Mouse (Mus musculus) hindbrain, embryonic 12.5 days (tissue): ENCODE data around the gene Rps4x. TPM values are rescaled to one million over a fixed set of nuclear protein-coding genes. Genes with fewer than 3 reads are reported as not detected.
"Not testable (repeated sequence)": the region's sequence is repeated elsewhere in the genome, so short reads cannot be mapped to it uniquely, and the experiment has no call there.

Experiments used
- ATAC-seq: fragments of 200-750 bp; cut with Nextera tagmentation; 2 replicates; pipeline ENCODE4 v1.8.0; 2017; ENCODE audit warnings: moderate TSS enrichment; ENCODE audit not compliant: low FRiP score
- H3K27ac ChIP-seq: fragments of 300-500 bp; sonication (generic); 2 replicates; pipeline ENCODE4 v1.5.1; 2016; ENCODE audit warnings: mild to moderate bottlenecking
- H3K27me3 ChIP-seq: fragments of 300-500 bp; sonication (generic); 2 replicates; pipeline ENCODE4 v1.6.1; 2016; ENCODE audit warnings: mild to moderate bottlenecking
- H3K36me3 ChIP-seq: fragments of 300-500 bp; sonication (generic); 2 replicates; pipeline ENCODE4 v1.6.1; 2016; ENCODE audit warnings: mild to moderate bottlenecking
- H3K4me1 ChIP-seq: fragments of 300-500 bp; sonication (generic); 2 replicates; pipeline ENCODE4 v1.6.1; 2016
- H3K4me2 ChIP-seq: fragments of 300-500 bp; sonication (generic); replicated peaks from 2 replicates; pipeline ENCODE4 v1.6.1; 2016; ENCODE audit warnings: mild to moderate bottlenecking
- H3K4me3 ChIP-seq: fragments of 300-500 bp; sonication (generic); 2 replicates; pipeline ENCODE4 v1.5.1; 2016; ENCODE audit warnings: mild to moderate bottlenecking
- H3K9ac ChIP-seq: fragments of 300-500 bp; sonication (generic); 2 replicates; pipeline ENCODE4 v1.6.1; 2016; ENCODE audit warnings: mild to moderate bottlenecking, moderate library complexity
- H3K9me3 ChIP-seq: fragments of 300-500 bp; sonication (generic); replicated peaks from 2 replicates; pipeline ENCODE4 v1.6.1; 2016; ENCODE audit warnings: mild to moderate bottlenecking
- WGBS: fragments of 180-500 bp; shearing (Covaris S2); methylation state at CpG from one replicate; pipeline ENCODE4 v1.1.7; 2016; 5-methylcytosine and 5-hydroxymethylcytosine counted together
- polyA plus RNA-seq: library from polyadenylated mRNA; unstranded; fragments of >200 nt; fragmentation: Nextera tagmentation; extraction: Ambion mirVana; gene quantifications from 2 replicates; pipeline ENCODE4 v1.2.1, GENCODE M21; 2016

Gene Rps4x
- polyA plus RNA-seq, result 442 and 492 TPM in 2 replicates

- H3K27ac ChIP-seq, result peak within 1 kb of the TSS; percentile 83
- 18% methylated on average over 37 of the region's 37 CpGs for WGBS
- no peaks in the 10 kb centered on the region for H3K9me3 ChIP-seq
- H3K9ac ChIP-seq, result peak within 1 kb of the TSS; percentile 77
- H3K36me3 ChIP-seq, result peaks cover 13% of the 10 kb centered on the region
- H3K27me3 ChIP-seq, result 0 out of 2 replicates have a peak, but pooled peaks cover 7% of the 10 kb centered on the region
- peak within 1 kb of the TSS; percentile 53 for H3K4me3 ChIP-seq
- peak within 1 kb of the TSS; percentile 59 for H3K4me2 ChIP-seq
- H3K4me1 ChIP-seq, result peaks cover 14% of the 10 kb centered on the region
- ATAC-seq, result peak; percentile 94
These were observed at the start of gene Rps4x for GRCm38 (mm10) chrX:102188712-102189497. TSS of gene Rps4x (minus strand) at chrX:102189394.

- Histone ChIP-seq H3K27ac (no peak overlapping the region), H3K36me3 (no peaks in the 10 kb centered on the region), H3K4me1 (no peaks in the 10 kb centered on the region), H3K27me3 (no peaks in the 10 kb centered on the region), H3K9ac (no peak overlapping the region), H3K4me3 (no peak overlapping the region), H3K4me2 (no peak overlapping the region), H3K9me3 (no peaks in the 10 kb centered on the region)
- 10% methylated on average over 1 of the region's 1 CpGs for WGBS
- no peak for ATAC-seq
These were observed 29.9 kb upstream of the Rps4x start for GRCm38 (mm10) chrX:102219126-102219525.

- not testable (repeated sequence) for H3K9me3 ChIP-seq, H3K36me3 ChIP-seq, H3K4me3 ChIP-seq, H3K4me1 ChIP-seq, ATAC-seq, H3K9ac ChIP-seq, H3K27ac ChIP-seq, H3K4me2 ChIP-seq, H3K27me3 ChIP-seq
- WGBS, result 48% methylated on average over 9 of the region's 9 CpGs
These were observed 26.2 kb upstream of the Rps4x start for GRCm38 (mm10) chrX:102215356-102215755.

GRCm38 (mm10) chrX:102190840-102191239 lies 1.6 kb upstream of the Rps4x start:
- H3K4me2 ChIP-seq, result no peak overlapping the region
- 0 out of 2 replicates have a peak, but pooled peaks cover 7% of the 10 kb centered on the region for H3K27me3 ChIP-seq
- WGBS, result 53% methylated on average over 1 of the region's 1 CpGs
- H3K9me3 ChIP-seq, result no peaks in the 10 kb centered on the region
- no peak for ATAC-seq
- H3K36me3 ChIP-seq, result peaks cover 2% of the 10 kb centered on the region; the same call in 1 of the 2 replicates
- no peak overlapping the region for H3K4me3 ChIP-seq
- no peak overlapping the region for H3K9ac ChIP-seq
- peaks cover 12% of the 10 kb centered on the region for H3K4me1 ChIP-seq
- H3K27ac ChIP-seq, result no peak overlapping the region

GRCm38 (mm10) chrX:102189581-102189980 lies 387 bp upstream of the Rps4x start:
- no peaks in the 10 kb centered on the region for H3K9me3 ChIP-seq
- H3K36me3 ChIP-seq, result peaks cover 8% of the 10 kb centered on the region; the same call in 1 of the 2 replicates
- peaks cover 14% of the 10 kb centered on the region for H3K4me1 ChIP-seq
- H3K9ac ChIP-seq, result no peak overlapping the region
- no peak overlapping the region for H3K27ac ChIP-seq
- H3K4me3 ChIP-seq, result no peak overlapping the region
- 57% methylated on average over 5 of the region's 5 CpGs for WGBS
- no peak overlapping the region for H3K4me2 ChIP-seq
- H3K27me3 ChIP-seq, result 0 out of 2 replicates have a peak, but pooled peaks cover 7% of the 10 kb centered on the region
- no peak for ATAC-seq

- Histone ChIP-seq H3K4me3 (peak overlapping the region; percentile 53), H3K9me3 (no peaks in the 10 kb centered on the region), H3K4me2 (peak overlapping the region; percentile 59), H3K27me3 (0 out of 2 replicates have a peak, but pooled peaks cover 3% of the 10 kb centered on the region), H3K4me1 (peaks cover 14% of the 10 kb centered on the region), H3K9ac (peak overlapping the region; percentile 27; the same call in 1 of the 2 replicates), H3K27ac (no peak overlapping the region), H3K36me3 (peaks cover 19% of the 10 kb centered on the region)
- 49% methylated on average over 11 of the region's 11 CpGs for WGBS
- ATAC-seq, result no peak
These were observed 2.0 kb downstream of the Rps4x start for GRCm38 (mm10) chrX:102187023-102187699.

- peaks cover 19% of the 10 kb centered on the region for H3K36me3 ChIP-seq
- ATAC-seq, result no peak
These were observed 6.6 kb downstream of the Rps4x start for GRCm38 (mm10) chrX:102182575-102182974.

GRCm38 (mm10) chrX:102175538-102176287 lies 13.5 kb downstream of the Rps4x start:
- H3K4me3 ChIP-seq, result no peak overlapping the region
- no peak overlapping the region for H3K9ac ChIP-seq
- no peak overlapping the region for H3K27ac ChIP-seq
- H3K36me3 ChIP-seq, result no peaks in the 10 kb centered on the region
- no peak for ATAC-seq
- H3K4me2 ChIP-seq, result no peak overlapping the region
- H3K4me1 ChIP-seq, result no peaks in the 10 kb centered on the region
- H3K27me3 ChIP-seq, result peaks cover 7% of the 10 kb centered on the region; the same call in 1 of the 2 replicates
- WGBS, result 90% methylated on average over 5 of the region's 5 CpGs
- no peaks in the 10 kb centered on the region for H3K9me3 ChIP-seq

More at GRCm38 (mm10) chrX:102182575-102182974, 6.6 kb downstream of the Rps4x start:
- H3K27me3 ChIP-seq, result peaks cover 3% of the 10 kb centered on the region; the same call in 1 of the 2 replicates
- H3K4me3 ChIP-seq, result no peak overlapping the region
- no peak overlapping the region for H3K27ac ChIP-seq
- no peak overlapping the region for H3K4me2 ChIP-seq
- H3K9ac ChIP-seq, result no peak overlapping the region
- no peaks in the 10 kb centered on the region for H3K9me3 ChIP-seq
- H3K4me1 ChIP-seq, result peaks cover 14% of the 10 kb centered on the region

GRCm38 (mm10) chrX:102170900-102171299 lies 18.3 kb downstream of the Rps4x start:
- Histone ChIP-seq H3K27me3 (peaks cover 7% of the 10 kb centered on the region; the same call in 1 of the 2 replicates), H3K4me1 (no peaks in the 10 kb centered on the region; the same call in 1 of the 2 replicates), H3K4me2 (no peak overlapping the region), H3K9ac (no peak overlapping the region), H3K27ac (no peak overlapping the region), H3K36me3 (no peaks in the 10 kb centered on the region), H3K9me3 (no peaks in the 10 kb centered on the region), H3K4me3 (no peak overlapping the region)
- WGBS, result 63% methylated on average over 3 of the region's 3 CpGs
- ATAC-seq, result no peak

GRCm38 (mm10) chrX:102170135-102170534 lies 19.1 kb downstream of the Rps4x start:
- no peak overlapping the region for H3K27ac ChIP-seq
- H3K9ac ChIP-seq, result no peak overlapping the region
- H3K4me1 ChIP-seq, result no peaks in the 10 kb centered on the region; the same call in 1 of the 2 replicates
- no peak overlapping the region for H3K4me3 ChIP-seq
- WGBS, result 47% methylated on average over 3 of the region's 3 CpGs
- peaks cover 7% of the 10 kb centered on the region; the same call in 1 of the 2 replicates for H3K27me3 ChIP-seq
- no peak for ATAC-seq
- H3K4me2 ChIP-seq, result no peak overlapping the region
- no peaks in the 10 kb centered on the region for H3K36me3 ChIP-seq
- no peaks in the 10 kb centered on the region for H3K9me3 ChIP-seq

- Histone ChIP-seq H3K36me3 (no peaks in the 10 kb centered on the region), H3K9me3 (no peaks in the 10 kb centered on the region), H3K4me3 (no peak overlapping the region), H3K4me1 (no peaks in the 10 kb centered on the region; the same call in 1 of the 2 replicates), H3K9ac (no peak overlapping the region), H3K27ac (no peak overlapping the region), H3K27me3 (peaks cover 7% of the 10 kb centered on the region; the same call in 1 of the 2 replicates), H3K4me2 (no peak overlapping the region)
- ATAC-seq, result no peak
- 60% methylated on average over 1 of the region's 1 CpGs for WGBS
These were observed 19.5 kb downstream of the Rps4x start for GRCm38 (mm10) chrX:102169724-102170123.
